Mouse (Mus musculus) embryonic facial prominence, embryonic 11.5 days (tissue): ENCODE measurements around the gene Ano6. TPM values are rescaled to one million over a fixed set of nuclear protein-coding genes. Genes with fewer than 3 reads are reported as not detected.

Source experiments
- ATAC-seq: fragments of 200-750 bp; cut with Nextera tagmentation; replicated peaks from 2 replicates; pipeline ENCODE4 v1.8.0; 2017; ENCODE audit warnings: low read depth; ENCODE audit not compliant: insufficient number of reproducible peaks, low FRiP score, low TSS enrichment
- DNase-seq: peaks from one replicate; pipeline ENCODE4 v3.0.0-alpha.2; 2015; ENCODE audit warnings: low spot score
- H3K27ac ChIP-seq: fragments of 300-500 bp; sonication (generic); replicated peaks from 2 replicates; pipeline ENCODE4 v1.5.1; 2014; ENCODE audit warnings: mild to moderate bottlenecking, low read depth, low read length, control low read depth
- H3K27me3 ChIP-seq: fragments of 300-500 bp; sonication (generic); 2 replicates; pipeline ENCODE4 v1.6.1; 2014; ENCODE audit warnings: mild to moderate bottlenecking, low read length, moderate library complexity, mixed read lengths; ENCODE audit not compliant: control insufficient read depth, insufficient read depth
- H3K36me3 ChIP-seq: fragments of 300-500 bp; sonication (generic); replicated peaks from 2 replicates; pipeline ENCODE4 v1.6.1; 2014; ENCODE audit warnings: low read depth, mild to moderate bottlenecking, low read length, moderate library complexity, mixed read lengths; ENCODE audit not compliant: control insufficient read depth, insufficient read depth
- H3K4me1 ChIP-seq: fragments of 300-500 bp; sonication (generic); 2 replicates; pipeline ENCODE4 v1.6.1; 2014; ENCODE audit warnings: low read length, mixed read lengths; ENCODE audit not compliant: control insufficient read depth, insufficient read depth
- H3K4me2 ChIP-seq: fragments of 300-500 bp; sonication (generic); 2 replicates; pipeline ENCODE4 v1.6.1; 2014; ENCODE audit warnings: low read depth, mild to moderate bottlenecking, control low read depth, low read length, moderate library complexity
- H3K4me3 ChIP-seq: fragments of 300-500 bp; sonication (generic); 2 replicates; pipeline ENCODE4 v1.5.1; 2014; ENCODE audit warnings: low read depth, low read length, control low read depth
- H3K9ac ChIP-seq: fragments of 300-500 bp; sonication (generic); replicated peaks from 2 replicates; pipeline ENCODE4 v1.6.1; 2014; ENCODE audit warnings: mild to moderate bottlenecking, control low read depth, low read length
- H3K9me3 ChIP-seq: fragments of 300-500 bp; sonication (generic); replicated peaks from 2 replicates; pipeline ENCODE4 v1.6.1; 2016; ENCODE audit warnings: mild to moderate bottlenecking, low read length, inconsistent platforms, mixed read lengths; ENCODE audit not compliant: control insufficient read depth
- WGBS: fragments of 180-500 bp; shearing (Covaris S2); extraction: QIAGEN DNeasy Blood & Tissue Kit; methylation state at CpG from one replicate; pipeline ENCODE4 v1.1.7; 2014; 5-methylcytosine and 5-hydroxymethylcytosine counted together
- polyA plus RNA-seq: library from polyadenylated mRNA; unstranded; fragments of >200 nt; fragmentation: Nextera tagmentation; extraction: Ambion mirVana; gene quantifications from 2 replicates; pipeline ENCODE4 v1.2.1, GENCODE M21; 2014

Gene Ano6
- polyA plus RNA-seq = 39.6 and 43.9 TPM in 2 replicates

GRCm38 (mm10) chr15:95790529-95791071 is at the start of gene Ano6:
TSS of gene Ano6 (plus strand) at chr15:95790843.
- no peaks in the 10 kb centered on the region for H3K27me3 ChIP-seq
- H3K9me3 ChIP-seq = no peaks in the 10 kb centered on the region
- WGBS = under 1% methylated on average over 51 of the region's 51 CpGs
- ATAC-seq = peak; percentile 99
- peak within 1 kb of the TSS; percentile 78 for H3K4me3 ChIP-seq
- no peaks in the 10 kb centered on the region; the same call in 1 of the 2 replicates for H3K4me1 ChIP-seq
- H3K27ac ChIP-seq = peak within 1 kb of the TSS; percentile 47; the same call in 1 of the 2 replicates
- no peaks in the 10 kb centered on the region for H3K36me3 ChIP-seq
- H3K9ac ChIP-seq = peak within 1 kb of the TSS; percentile 88
- H3K4me2 ChIP-seq = peak within 1 kb of the TSS; percentile 84
- DNase-seq = peak; percentile 95

GRCm38 (mm10) chr15:95742955-95743354 is 47.7 kb upstream of the Ano6 start:
- Histone ChIP-seq H3K4me3 (no peak overlapping the region), H3K9me3 (no peaks in the 10 kb centered on the region), H3K4me1 (no peaks in the 10 kb centered on the region), H3K27me3 (no peaks in the 10 kb centered on the region), H3K36me3 (no peaks in the 10 kb centered on the region), H3K9ac (no peak overlapping the region), H3K4me2 (no peak overlapping the region), H3K27ac (no peak overlapping the region)
- WGBS = 81% methylated on average over 6 of the region's 6 CpGs
- ATAC-seq (no peak), DNase-seq (no peak)

GRCm38 (mm10) chr15:95743856-95744255 is 46.8 kb upstream of the Ano6 start:
- Histone ChIP-seq H3K27me3 (no peaks in the 10 kb centered on the region), H3K4me3 (no peak overlapping the region), H3K36me3 (no peaks in the 10 kb centered on the region), H3K4me1 (no peaks in the 10 kb centered on the region), H3K27ac (no peak overlapping the region), H3K9ac (no peak overlapping the region), H3K4me2 (no peak overlapping the region), H3K9me3 (no peaks in the 10 kb centered on the region)
- DNase-seq (no peak), ATAC-seq (no peak)
- WGBS = 82% methylated on average over 2 of the region's 2 CpGs

- no peaks in the 10 kb centered on the region for H3K4me1 ChIP-seq
- H3K36me3 ChIP-seq = no peaks in the 10 kb centered on the region
- no peak overlapping the region for H3K27ac ChIP-seq
- no peaks in the 10 kb centered on the region for H3K27me3 ChIP-seq
- H3K9me3 ChIP-seq = no peaks in the 10 kb centered on the region
- H3K4me2 ChIP-seq = no peak overlapping the region
- ATAC-seq (no peak), DNase-seq (no peak)
- H3K4me3 ChIP-seq = no peak overlapping the region
- H3K9ac ChIP-seq = no peak overlapping the region
- 71% methylated on average over 11 of the region's 11 CpGs for WGBS
Observed at GRCm38 (mm10) chr15:95745346-95746106, 45.1 kb upstream of the Ano6 start.

GRCm38 (mm10) chr15:95746513-95746912 is 44.1 kb upstream of the Ano6 start:
- Histone ChIP-seq H3K9me3 (no peaks in the 10 kb centered on the region), H3K4me3 (no peak overlapping the region), H3K9ac (no peak overlapping the region), H3K27ac (no peak overlapping the region), H3K4me2 (no peak overlapping the region), H3K36me3 (no peaks in the 10 kb centered on the region), H3K27me3 (no peaks in the 10 kb centered on the region), H3K4me1 (no peaks in the 10 kb centered on the region; the same call in 1 of the 2 replicates)
- no peak for DNase-seq
- no peak for ATAC-seq
- 72% methylated on average over 5 of the region's 5 CpGs for WGBS

- no peak overlapping the region for H3K27ac ChIP-seq
Observed at GRCm38 (mm10) chr15:95746955-95747931, 43.4 kb upstream of the Ano6 start.

GRCm38 (mm10) chr15:95749216-95749615 is 41.4 kb upstream of the Ano6 start:
- H3K4me3 ChIP-seq = no peak overlapping the region
- no peak overlapping the region for H3K27ac ChIP-seq
- DNase-seq (no peak), ATAC-seq (no peak)
- no peaks in the 10 kb centered on the region for H3K9me3 ChIP-seq
- no peak overlapping the region for H3K4me2 ChIP-seq
- WGBS = 89% methylated on average over 5 of the region's 5 CpGs
- no peaks in the 10 kb centered on the region for H3K27me3 ChIP-seq
- no peak overlapping the region for H3K9ac ChIP-seq
- no peaks in the 10 kb centered on the region for H3K36me3 ChIP-seq
- H3K4me1 ChIP-seq = no peaks in the 10 kb centered on the region; the same call in 1 of the 2 replicates

More at GRCm38 (mm10) chr15:95746955-95747931, 43.4 kb upstream of the Ano6 start:
- no peak for DNase-seq
- Histone ChIP-seq H3K9ac (no peak overlapping the region), H3K4me2 (no peak overlapping the region), H3K27me3 (no peaks in the 10 kb centered on the region), H3K4me3 (no peak overlapping the region), H3K36me3 (no peaks in the 10 kb centered on the region), H3K9me3 (no peaks in the 10 kb centered on the region), H3K4me1 (no peaks in the 10 kb centered on the region; the same call in 1 of the 2 replicates)
- 83% methylated on average over 16 of the region's 16 CpGs for WGBS
- no peak for ATAC-seq
